Mouse (Mus musculus): Measurements from ENCODE around the gene Tmem200b. TPM values are rescaled to one million over a fixed set of nuclear protein-coding genes. Genes with fewer than 3 reads are reported as not detected.

Tmem200b gene
- total RNA-seq (2021): 10 to 100 TPM; 11.3 to 14.4 TPM

DNA sequence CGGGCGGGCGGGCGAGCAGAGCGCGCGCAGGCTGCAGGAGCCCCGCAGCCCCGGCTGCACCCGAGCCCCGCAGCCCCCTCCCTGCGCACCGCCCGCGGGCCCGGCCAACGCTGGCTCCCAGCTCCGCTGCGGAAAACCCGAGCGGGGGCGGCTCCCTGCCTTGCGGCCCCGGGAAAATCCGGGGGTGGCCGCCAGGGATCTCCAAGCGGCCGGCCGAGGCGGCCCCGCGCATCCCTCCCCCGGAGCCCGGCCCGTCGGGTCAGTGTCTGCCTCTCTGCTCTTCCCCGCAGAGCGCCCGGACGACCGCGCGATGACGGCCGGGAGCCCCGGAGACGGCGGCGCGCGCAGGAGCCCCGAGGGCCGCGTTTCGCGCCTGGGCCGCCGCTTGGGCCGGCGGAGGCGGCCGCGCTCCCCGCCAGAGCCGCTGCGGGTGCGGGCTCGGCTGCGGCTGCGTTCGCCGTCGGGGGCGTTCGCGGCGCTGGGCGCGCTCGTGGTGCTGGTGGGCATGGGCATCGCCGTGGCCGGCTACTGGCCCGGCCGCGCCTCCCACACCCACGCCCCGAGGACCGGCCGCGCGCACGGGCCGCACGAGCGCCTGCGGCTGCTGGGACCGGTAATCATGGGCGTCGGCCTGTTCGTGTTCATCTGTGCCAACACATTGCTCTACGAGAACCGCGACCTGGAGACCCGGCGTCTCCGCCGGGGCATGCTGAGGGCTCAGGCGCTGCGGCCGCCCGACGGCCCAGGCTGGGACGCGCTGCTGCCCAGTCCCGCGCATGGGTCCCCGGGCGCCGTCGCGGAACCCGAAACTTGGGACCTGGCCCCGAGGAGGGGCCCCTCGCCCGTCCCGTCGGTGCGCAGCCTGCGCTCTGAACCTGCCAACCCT, at the start of gene Tmem200b:
Gene Tmem200b, plus strand, starts transcription at position 311 of the 886 bp plus-strand sequence.
- DNase-seq: peak in 1 of 2 experiments; percentile 54
- intact Hi-C loops (cut with DNase I): no loop called here

DNA sequence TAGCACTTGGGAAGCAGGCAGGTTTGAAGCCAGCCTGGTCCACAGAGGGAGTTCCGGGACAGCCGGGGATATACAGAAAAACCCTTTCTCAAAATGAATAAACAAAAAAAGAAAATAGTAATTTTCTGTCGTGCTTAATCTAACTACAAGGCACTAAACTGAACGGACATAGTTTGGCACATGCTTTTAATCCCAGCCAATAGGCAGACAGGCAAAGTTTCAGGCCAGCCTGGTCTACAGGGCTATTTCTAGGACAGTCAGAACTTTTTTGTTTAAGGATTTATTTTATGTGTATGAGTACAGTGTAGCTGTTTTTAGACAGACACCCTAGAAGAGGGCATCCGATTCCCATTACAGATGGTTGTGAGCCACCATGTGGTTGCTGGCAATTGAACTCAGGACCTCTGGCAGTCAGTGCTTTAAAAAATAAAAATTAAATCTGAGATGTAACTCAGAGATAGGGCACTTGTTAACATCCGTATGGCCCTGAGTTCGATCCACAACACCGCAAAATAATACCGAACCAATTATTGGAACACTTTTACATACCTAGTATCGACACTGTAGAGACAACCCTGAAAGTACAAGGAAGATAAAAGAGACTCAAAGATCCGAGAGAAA, 48.8 kb upstream of the Tmem200b start:
- intact Hi-C loops (cut with DNase I): no loop called here
- no peak for DNase-seq

DNA sequence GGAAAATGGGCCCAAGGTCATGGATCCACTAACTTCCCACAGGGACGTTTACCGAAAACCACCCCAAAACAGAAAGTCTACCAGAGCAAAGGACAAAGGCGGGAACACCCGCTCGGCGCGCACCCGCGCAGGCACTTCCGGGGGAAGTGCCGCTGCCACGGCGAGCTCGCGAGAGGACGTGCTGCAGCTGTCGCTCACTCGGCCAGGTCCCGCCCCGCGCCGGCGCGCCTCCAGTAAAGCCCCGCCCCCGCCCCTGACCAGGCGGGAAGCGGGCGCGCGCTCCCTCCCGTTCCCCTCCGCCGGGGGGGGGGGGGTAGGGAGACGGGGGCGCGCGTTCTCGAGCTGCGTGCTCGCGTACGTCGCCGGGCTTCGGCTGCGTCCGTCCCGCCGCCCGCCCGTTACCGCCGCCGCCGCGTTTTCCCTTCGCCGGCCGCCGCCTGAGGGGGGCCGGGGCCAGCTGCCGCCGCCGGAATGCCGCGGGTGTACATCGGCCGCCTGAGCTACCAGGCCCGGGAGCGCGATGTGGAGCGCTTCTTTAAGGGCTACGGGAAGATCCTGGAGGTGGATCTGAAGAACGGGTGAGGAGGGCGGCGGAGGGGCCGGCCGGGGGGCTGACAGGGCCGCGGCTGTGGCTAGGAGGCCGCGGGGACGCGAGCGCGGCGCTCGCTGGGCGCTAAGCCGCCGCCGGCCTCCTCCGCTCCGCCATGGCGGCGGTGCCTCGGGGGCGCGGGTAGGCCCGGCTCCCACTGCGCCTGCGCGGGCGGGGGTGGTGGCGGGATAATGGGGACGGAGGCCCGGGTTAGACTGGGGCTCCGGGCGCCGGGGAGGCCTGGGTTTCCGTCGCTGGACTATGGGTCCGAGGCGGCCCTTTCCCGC, 48.0 kb upstream of the Tmem200b start, which contains the start of gene Srsf4:
Gene Srsf4, plus strand, starts transcription at position 325 of the 876 bp plus-strand sequence.
- DNase-seq: peak; percentile 95
- intact Hi-C loops (cut with DNase I): no loop called here

DNA sequence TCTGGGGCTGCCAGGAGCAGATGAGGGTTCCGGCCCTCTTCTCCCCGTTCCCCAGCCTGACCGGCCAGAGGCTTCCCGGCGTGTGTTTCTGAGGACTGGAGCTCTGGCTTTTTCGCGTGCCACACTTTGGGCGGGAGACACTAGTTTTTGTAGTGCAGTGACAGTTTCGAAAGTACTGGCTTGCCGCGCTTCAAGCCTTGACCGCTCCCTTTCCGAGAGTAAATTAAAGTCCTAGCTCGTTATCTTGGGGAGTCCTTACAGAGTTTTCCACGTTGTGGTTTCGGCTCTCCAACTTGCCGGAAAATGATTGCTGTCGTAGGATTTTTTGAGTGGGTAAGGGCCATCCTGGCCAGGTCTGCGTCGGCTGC, 47.4 kb upstream of the Tmem200b start:
- DNase-seq: no peak
- intact Hi-C loops (cut with DNase I): no loop called here

DNA sequence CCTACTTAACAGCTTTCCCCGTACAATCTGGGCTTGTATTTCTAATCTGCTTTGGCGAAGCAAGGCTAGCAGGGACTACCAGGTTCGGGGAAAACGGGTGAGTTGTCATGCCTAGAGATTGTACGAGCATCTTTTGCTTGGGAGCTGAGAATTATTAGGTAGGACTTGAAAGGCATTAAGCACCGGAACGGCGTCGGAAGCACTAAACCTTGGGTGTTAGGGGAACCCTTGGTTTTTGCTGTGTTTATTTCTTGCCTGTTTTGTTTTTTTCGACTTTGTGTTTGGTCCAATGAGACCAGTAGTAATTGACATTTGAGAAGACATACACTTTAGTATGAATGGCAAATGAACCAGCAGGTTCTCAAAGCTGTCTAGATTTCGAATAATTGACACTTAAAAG, 47.0 kb upstream of the Tmem200b start:
- intact Hi-C loops (cut with DNase I): no loop called here

DNA sequence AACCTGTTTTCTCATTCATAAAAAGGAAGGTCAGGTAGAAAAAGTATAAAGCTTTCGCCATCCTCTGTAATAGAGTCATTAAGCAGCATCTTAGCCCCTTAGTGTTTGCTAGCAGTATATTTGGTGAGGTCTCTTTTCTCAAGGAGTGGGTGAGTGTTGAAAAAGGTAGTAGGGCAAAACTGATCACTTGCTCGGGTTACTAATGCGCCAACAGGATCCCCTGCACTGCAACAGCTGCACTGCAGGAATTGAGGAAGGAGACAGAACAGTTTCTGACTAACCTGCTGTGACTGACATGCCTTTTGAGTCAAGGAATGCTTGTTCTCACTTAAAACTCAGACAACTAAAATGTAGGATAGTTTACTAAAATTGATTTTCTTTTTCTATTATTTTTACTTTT, 46.3 kb upstream of the Tmem200b start:
- no peak for DNase-seq
- intact Hi-C loops (cut with DNase I): no loop called here

More for the DNA sequence above, 47.0 kb upstream of the Tmem200b start:
- no peak for DNase-seq

DNA sequence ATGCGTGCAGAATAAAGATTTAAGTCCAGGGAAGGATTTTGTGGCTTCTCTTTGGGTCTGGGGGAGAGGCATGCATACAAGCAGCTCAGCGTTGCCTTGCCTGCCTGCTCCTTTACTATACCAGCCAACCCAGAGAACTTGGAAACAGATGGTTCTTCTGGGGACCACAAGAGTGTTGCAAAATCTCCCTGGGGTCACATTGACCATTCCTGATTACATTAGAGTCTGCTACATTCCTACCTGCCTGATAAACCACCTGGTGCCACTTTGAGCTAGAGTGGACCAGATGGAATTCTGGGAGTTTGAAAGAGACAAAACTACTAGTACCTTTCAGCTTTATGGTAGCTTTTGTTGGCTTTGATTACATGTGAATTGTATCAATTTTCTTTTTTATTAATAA, 44.7 kb upstream of the Tmem200b start:
- intact Hi-C loops (cut with DNase I): no loop called here
- no peak for DNase-seq

DNA sequence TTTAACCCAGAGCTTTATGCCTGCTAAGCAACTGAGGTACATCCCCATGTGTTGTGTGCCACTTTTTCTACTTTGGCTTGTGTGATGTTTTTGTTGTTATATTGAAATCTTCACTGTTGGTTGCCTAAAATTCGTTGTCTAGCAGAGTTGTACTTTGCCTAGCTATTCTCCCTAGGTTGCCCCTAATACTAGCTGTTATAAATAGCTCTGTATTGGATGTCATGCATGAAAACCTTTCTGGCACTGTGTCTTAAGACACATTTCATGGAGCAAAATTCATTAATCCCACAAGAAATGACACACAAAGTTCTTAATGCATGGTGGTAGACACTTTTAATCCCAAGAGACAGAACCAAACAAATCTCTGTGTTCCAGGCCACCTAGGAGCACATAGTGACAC, 41.9 kb upstream of the Tmem200b start:
- intact Hi-C loops (cut with DNase I): no loop called here
- no peak for DNase-seq

DNA sequence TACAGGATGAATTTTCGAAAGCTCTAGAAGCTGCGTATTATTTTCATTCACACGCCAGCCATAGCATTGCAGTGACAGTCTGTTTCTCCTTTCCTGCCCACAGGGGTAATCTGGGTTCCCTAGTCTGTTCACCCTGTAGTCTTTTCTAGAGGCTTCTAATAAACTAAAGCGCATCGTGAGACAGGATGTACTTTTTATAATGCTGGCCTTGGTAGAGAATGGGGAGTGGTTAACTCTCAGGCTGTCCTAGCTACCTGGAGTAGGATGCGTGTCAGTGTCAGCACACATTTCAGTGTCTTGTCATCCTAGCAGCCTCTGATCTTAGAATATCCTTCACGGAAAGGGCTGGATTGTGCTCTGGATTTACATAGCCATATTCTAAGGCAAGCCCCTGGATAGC, 40.3 kb upstream of the Tmem200b start:
- intact Hi-C loops (cut with DNase I): no loop called here

DNA sequence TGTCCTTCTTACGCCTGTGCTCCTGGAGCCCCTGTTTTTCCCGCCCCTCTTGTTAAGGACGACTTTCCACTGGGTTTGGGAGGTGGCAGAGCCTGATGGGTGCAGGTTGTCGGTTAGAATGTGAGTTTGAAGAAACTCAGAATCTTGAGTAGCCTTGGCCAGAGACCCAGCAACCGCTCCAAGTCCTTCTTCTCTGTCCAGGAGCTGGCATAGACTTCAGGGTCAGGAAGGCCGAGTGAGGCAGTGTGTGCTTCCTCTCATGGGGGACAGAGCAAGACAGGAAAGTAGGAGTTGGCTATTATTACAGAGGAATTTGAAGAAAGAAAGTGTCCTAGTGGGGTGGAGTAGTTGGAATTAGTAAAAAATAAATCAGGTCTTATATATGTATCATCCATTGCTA, 38.0 kb upstream of the Tmem200b start:
- DNase-seq: no peak

More for the DNA sequence above, 40.3 kb upstream of the Tmem200b start:
- no peak for DNase-seq

DNA sequence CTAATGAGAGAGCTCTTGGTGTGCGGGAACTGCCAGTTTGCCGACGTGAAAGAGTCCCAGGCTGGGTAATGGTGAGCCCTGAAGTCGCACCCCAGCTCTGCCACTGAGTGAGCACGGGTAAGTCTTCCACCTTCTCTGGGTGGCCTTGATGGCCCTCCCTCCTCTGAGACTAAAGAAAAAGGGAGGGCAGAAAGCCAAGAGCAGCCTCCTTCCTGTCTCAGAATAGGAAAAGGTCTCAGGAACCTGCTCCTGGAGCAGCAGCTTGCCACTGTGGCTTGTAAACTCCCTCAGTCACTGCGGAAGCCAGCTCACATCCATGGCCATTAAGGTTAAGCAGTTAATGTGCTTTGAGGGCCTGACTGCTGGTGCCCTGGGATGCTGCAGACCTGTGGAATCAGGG, 36.2 kb upstream of the Tmem200b start:
- intact Hi-C loops (cut with DNase I): no loop called here
- peak; percentile 27 to 30 for DNase-seq

More for the DNA sequence above, 38.0 kb upstream of the Tmem200b start:
- intact Hi-C loops (cut with DNase I): no loop called here

DNA sequence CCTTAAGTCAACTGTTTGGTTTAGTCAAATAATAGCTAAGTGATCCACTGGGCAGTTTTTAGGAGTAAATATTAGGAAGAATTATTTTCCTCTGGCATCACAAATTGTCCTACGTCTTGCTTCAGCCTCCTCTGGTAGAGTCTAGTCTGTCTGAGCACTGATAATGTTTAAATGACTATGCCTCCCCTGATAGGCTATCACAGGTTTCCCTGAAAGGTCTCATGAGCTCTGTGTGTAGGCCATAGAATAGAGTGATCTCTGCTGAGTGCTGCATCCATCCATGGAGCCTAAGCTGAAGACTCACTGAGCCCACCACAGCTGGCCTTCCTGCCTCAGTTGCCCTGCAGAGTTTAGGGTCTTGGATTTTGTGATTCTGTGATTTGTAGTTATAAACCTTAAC, 33.0 kb upstream of the Tmem200b start:
- intact Hi-C loops (cut with DNase I): no loop called here
- no peak for DNase-seq

DNA sequence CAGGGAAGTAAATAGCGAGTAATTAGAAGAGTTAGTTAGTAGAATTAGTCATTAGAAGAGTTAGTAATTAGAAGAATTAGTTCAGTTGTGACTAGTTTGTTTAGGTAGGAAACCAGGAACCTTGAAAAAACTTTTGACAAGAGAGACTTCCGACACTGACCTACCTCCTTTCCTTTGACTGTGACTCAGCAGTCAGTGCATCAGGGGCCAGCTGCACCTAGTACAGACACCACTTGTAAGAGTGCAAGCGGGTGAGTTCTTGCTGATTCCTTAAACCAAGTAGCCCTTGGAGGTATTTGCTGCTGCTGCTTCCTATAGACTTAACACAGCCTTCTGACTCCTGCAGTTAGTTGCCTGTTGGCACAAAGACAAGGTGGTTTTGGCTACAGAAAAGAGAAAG, 30.9 kb upstream of the Tmem200b start:
- DNase-seq: no peak
- intact Hi-C loops (cut with DNase I): no loop called here

DNA sequence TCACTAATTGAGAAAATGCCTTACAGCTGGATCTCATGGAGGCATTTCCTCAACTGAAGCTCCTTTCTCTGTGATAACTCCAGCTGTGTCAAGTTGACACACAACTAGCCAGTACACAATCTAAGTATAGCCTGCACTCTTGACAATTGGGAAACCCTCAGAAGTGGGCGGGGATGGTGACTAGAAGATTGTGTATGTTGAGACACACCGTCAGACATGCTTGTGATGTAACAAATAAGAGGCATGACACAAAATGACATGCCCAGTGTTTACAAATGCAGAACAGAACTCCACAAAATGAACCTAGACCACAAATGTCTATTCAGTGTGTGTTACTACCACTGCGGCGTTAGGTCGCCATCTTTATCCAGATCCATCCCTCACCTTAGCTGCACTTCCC, 24.5 kb upstream of the Tmem200b start:
- intact Hi-C loops (cut with DNase I): no loop called here
- DNase-seq: no peak

DNA sequence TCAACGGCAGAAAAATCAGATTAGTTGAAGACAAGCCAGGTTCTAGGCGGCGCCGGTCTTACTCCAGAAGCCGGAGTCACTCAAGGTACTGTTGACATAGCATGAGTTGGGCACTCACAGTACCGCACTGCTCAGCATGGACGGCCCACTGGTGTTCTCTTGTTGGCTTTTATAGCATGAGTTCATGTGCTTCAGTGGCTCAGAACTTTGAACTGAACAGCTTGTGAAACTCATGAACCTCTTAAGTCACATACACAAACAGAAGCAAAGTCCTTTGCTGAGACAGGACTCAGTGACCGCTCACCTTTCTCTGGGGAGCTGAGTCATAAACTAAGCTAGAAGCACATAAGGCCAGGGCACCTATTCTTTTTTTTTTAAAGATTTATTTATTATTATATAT, 23.8 kb upstream of the Tmem200b start:
- intact Hi-C loops (cut with DNase I): no loop called here
- DNase-seq: no peak

DNA sequence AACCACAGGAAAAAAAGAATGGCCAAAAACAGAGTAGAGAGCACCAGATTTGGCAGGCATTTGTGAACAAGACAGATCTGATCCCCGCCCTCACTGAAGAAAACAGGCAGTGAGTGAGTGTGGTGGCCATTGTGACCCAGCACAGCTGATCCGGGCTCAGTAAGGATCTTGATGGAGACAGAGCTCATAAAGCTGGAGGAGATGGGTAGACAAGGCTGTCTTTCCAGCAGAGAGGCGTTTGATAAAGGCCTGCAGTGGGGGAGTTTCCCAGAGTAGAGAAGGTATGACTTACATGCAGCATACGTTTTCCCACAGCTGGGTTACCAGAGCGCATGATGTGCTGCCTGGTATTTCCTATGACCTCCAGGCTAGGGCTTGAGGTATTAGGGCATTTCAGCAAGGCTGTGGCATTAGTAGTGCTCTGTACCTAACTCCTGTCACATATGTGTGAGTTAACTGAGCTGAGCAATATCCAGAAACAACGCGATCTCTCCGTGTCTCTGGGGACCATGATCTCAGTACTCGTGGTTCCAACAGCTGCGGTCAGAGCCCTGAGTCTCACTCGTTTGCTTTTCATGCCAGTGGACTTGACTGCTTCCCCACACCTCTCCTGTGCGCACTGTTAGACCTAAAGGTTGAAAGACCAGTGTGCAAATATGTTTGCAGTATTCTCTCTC, 22.9 kb upstream of the Tmem200b start:
- intact Hi-C loops (cut with DNase I): no loop called here
- DNase-seq: peak; percentile 51 to 53

DNA sequence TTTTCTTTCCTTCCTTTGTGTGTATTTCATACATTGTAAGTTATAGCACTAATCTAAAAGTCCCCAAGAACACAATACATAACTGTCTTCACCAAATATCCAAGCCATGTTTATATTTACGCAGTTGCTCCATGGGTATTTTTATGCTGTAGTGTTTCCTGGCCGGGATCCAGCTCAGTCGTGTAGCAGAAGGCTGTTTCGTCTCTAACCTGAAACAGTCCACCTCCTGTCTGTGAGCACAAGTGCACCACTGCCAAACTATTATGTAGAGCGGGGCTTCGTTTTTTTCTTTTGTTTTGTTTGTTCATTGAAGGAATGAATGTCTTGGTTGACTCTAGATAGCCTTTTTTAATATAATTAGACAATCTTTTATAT, 22.4 kb upstream of the Tmem200b start:
- intact Hi-C loops (cut with DNase I): no loop called here
- peak; percentile 51 to 65 for DNase-seq

DNA sequence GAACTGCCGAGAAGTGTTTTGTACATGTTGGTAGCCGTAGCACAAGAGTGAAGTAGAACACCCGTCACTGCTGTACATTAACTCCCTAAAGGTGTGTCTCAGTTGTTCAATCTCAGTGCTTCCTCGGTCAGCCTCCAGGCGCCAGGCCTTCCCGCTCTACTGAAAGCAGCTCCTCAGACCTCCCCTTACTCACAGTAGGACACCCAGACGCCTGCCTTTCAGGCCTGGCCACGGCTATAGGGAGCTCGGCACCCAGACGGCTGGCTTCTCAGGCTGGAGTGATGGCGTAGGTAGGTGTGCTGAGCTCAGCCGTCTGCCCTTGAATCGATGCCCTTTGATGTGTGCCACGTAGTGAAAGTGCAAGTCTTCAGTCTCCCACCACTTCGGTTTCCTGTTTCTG, 20.5 kb upstream of the Tmem200b start:
- intact Hi-C loops (cut with DNase I): no loop called here
- no peak for DNase-seq

DNA sequence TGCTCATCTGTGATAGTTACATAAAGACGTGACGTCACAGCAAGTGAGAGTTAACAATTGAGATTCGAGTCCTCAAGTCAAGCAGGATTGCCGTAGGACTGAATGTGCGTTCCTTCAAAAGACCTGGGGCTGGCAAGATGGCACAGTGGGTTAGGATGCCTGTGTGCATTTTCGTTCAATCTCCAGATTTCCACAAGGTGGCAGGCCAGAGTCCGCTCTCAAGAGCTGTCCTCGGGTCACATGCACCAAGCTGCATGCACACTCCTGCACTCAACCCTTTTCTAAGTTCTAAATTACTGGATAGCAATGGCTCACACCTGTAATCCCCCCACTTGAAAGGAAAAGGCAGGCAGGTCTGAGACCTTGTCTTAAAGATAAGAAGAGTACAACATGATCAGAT, 17.1 kb upstream of the Tmem200b start:
- peak; percentile 48 to 69 for DNase-seq
- intact Hi-C loops (cut with DNase I): no loop called here

DNA sequence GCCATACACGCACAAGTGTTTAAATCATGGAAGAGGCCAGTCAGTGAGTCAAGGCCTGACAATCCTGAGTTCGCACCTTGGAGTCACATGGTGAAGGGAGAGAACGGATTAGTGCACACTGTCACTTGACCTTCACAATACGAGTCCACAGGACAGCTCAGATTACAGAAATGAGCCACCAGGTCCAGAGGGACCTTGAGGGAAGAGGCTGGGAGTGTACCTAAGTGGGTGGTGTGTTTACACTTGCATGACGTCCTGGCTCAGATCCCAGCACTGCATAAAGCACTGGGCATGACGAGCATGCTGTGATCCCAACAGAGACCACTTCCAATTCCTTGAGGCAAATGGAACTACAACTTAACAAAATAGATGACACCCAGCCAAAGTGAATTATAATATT, 15.1 kb upstream of the Tmem200b start:
- no peak for DNase-seq

DNA sequence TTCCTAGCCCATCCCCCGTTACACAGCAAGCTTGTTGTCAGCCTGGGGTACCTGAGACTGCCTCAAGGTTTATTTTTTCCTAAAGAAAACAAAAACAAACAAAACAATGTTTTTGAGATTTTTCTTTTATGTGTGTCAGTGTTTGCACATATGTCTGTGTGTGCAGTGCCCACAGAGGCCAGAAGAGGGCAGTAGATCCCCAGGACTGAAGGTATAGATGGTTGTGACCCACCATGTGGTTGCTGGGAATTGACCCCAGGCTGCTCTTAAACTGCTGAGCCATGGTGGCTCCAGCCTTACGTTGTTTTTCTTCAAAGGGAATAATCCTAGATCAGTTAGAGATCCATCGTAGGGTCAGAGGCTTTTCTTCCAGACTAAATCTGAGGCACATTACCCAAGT, 13.7 kb upstream of the Tmem200b start:
- DNase-seq: no peak
- intact Hi-C loops (cut with DNase I): no loop called here

More for the DNA sequence above, 15.1 kb upstream of the Tmem200b start:
- intact Hi-C loops (cut with DNase I): no loop called here

Data from heart, postnatal 10 days (tissue).